Mouse (Mus musculus): ENCODE data around the gene 1700022I11Rik.
"Not testable (repeated sequence)": the region's sequence is repeated elsewhere in the genome, so short reads cannot be mapped to it uniquely, and the experiment has no call there.

The 1700022I11Rik gene

GRCm38 (mm10) chr4:42951206-42952195 is 17.9 kb upstream of the 1700022I11Rik start:
- DNase-seq (ENCODE audit: low read depth), result peak; percentile 21

GRCm38 (mm10) chr4:42952563-42952962 is 16.8 kb upstream of the 1700022I11Rik start:
- no peak for DNase-seq (ENCODE audit: low read depth)

- DNase-seq (ENCODE audit: low read depth), result no peak
These were observed 15.8 kb upstream of the 1700022I11Rik start for GRCm38 (mm10) chr4:42953435-42954094.

GRCm38 (mm10) chr4:42954297-42954696 is 15.1 kb upstream of the 1700022I11Rik start:
- peak; percentile 62 for DNase-seq (ENCODE audit: low read depth)

GRCm38 (mm10) chr4:42955200-42955599 is 14.2 kb upstream of the 1700022I11Rik start:
- no peak for DNase-seq (ENCODE audit: low read depth)

- no peak for DNase-seq (ENCODE audit: low read depth)
These were observed 12.8 kb upstream of the 1700022I11Rik start for GRCm38 (mm10) chr4:42956581-42956980.

GRCm38 (mm10) chr4:42957306-42957705 is 12.1 kb upstream of the 1700022I11Rik start:
- no peak for DNase-seq (ENCODE audit: low read depth)

GRCm38 (mm10) chr4:42957979-42958378 is 11.4 kb upstream of the 1700022I11Rik start:
- DNase-seq (ENCODE audit: low read depth), result no peak

- DNase-seq (ENCODE audit: low read depth), result no peak
These were observed 10.5 kb upstream of the 1700022I11Rik start for GRCm38 (mm10) chr4:42958942-42959341.

GRCm38 (mm10) chr4:42959382-42959781 is 10.0 kb upstream of the 1700022I11Rik start:
- DNase-seq (ENCODE audit: low read depth), result no peak

GRCm38 (mm10) chr4:42961592-42961991 is 7.8 kb upstream of the 1700022I11Rik start:
- peak; percentile 81 for DNase-seq (ENCODE audit: low read depth)

- DNase-seq (ENCODE audit: low read depth), result peak; percentile 43
These were observed 5.9 kb upstream of the 1700022I11Rik start for GRCm38 (mm10) chr4:42963480-42963879.

GRCm38 (mm10) chr4:42965039-42965719 is 4.2 kb upstream of the 1700022I11Rik start:
- peak; percentile 90 for DNase-seq (ENCODE audit: low read depth)

GRCm38 (mm10) chr4:42972952-42973351 is 3.5 kb downstream of the 1700022I11Rik start:
- DNase-seq (ENCODE audit: low read depth), result no peak

- DNase-seq (ENCODE audit: low read depth), result no peak
These were observed 4.5 kb downstream of the 1700022I11Rik start for GRCm38 (mm10) chr4:42973868-42974267.

- DNase-seq (ENCODE audit: low read depth), result peak; percentile 44
These were observed 8.7 kb downstream of the 1700022I11Rik start for GRCm38 (mm10) chr4:42978062-42978461.

- DNase-seq (ENCODE audit: low read depth), result not testable (repeated sequence)
These were observed 11.1 kb downstream of the 1700022I11Rik start for GRCm38 (mm10) chr4:42980467-42980866.

GRCm38 (mm10) chr4:42988296-42988695 is 18.9 kb downstream of the 1700022I11Rik start:
- no peak for DNase-seq (ENCODE audit: low read depth)

GRCm38 (mm10) chr4:42998022-42998421 is 28.6 kb downstream of the 1700022I11Rik start:
- DNase-seq (ENCODE audit: low read depth), result no peak

- DNase-seq (ENCODE audit: low read depth), result peak; percentile 86
These were observed 30.2 kb downstream of the 1700022I11Rik start for GRCm38 (mm10) chr4:42999451-43000140.

GRCm38 (mm10) chr4:43000141-43000986 is 31.0 kb downstream of the 1700022I11Rik start, which contains the start of gene Vcp:
Vcp (minus strand) TSS chr4:43000507.
- DNase-seq (ENCODE audit: low read depth), result peak; percentile 99
